Mouse (Mus musculus): Measurements from ENCODE around the gene Cntnap2.

DNA sequence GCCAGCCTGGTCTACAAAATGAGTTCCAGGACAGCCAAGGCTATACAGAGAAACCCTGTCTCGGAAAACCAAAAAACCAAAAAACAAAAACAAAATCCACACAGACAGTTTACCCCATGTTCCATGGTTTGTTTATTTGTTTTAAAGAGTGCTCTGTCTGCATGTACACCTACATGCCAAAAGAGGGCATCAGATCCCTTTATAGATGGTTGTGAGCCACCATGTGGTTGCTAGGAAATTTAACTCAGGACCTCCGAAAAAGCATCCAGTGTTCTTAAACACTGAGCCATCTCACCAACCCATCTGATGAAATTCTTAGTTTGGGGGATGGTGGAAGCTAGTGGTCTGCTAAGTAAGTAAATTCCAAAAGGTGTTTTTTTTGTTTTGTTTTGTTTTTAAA lies 2225.6 kb downstream of the Cntnap2 start:
- TF ChIP-seq MEF2A (IDR thresholded peaks at IDR 0.05; ENCODE audit: borderline replicate concordance, low read depth, low read length) (no peak), MYC (IDR thresholded peaks at IDR 0.05; ENCODE audit: low read depth, low read length) (peak; percentile 85; the same call in 1 of the 2 replicates), CTCF (conservative IDR thresholded peaks at IDR 0.05 in 1 of 2, IDR thresholded peaks at IDR 0.05 in 1 of 2; ENCODE audit: low read depth in 2 of 2, low read length in 2 of 2) (peak; percentile 23 to 93; a peak in 2 of 4 replicates)
